Comparison of ENCODE assay signal across 10 mouse cellular contexts in the genomic region with DNA sequence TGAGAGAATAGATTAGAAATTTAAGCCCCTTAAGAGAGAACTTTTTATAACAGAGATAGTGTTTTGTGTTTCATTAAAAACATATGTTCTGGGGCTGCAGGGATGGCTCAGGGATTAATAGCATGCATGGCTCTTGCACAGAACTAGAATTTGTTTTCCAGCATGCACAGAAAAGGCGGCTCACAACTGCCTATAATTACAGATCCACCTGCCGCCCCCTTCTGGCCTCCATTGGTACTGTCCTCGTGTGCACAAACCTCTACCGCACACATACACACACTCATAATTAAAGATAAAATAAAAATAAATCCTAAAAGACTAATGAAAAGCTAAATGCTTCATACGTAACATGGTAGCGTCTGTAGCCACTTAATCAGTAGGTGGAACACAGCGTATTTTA. TPM values are rescaled to one million over a fixed set of nuclear protein-coding genes. Genes with fewer than 3 reads are reported as not detected.
DNase-seq lines count a peak whose midpoint lies in the region; ATAC-seq and TF ChIP-seq lines count a peak whose summit lies in the region.
"Had no signal": no experiment of that assay in that cellular context is flagged by ENCODE, and none has a peak within 500 bp of the region (broad histone marks: within the 10 kb centered on the region; RNA-seq: fewer than 3 reads in every experiment).

No protein-coding gene starts in this region.

- H3K27ac ChIP-seq in left cerebral cortex, adult 2 months, result no peak overlapping the region
- H3K27ac ChIP-seq: liver, embryonic 15.5 days; midbrain, embryonic 12.5 days had no signal

- no peak for TF ChIP-seq POLR2A in brain, embryonic 14.5 days (IDR thresholded peaks at IDR 0.05; ENCODE audit: borderline replicate concordance, extremely low read depth, insufficient read depth, insufficient read length, poor library complexity, severe bottlenecking)

- intact Hi-C loops in left cerebral cortex, adult 2 months (cut with DNase I), result no loop called here

- no peak for ATAC-seq in erythroblast, adult 5-6 weeks (replicated peaks; ENCODE audit: low FRiP score, poor library complexity, severe bottlenecking)

- peak; percentile 12 to 18 for DNase-seq in cerebellum, postnatal 10 days
- no peak for DNase-seq in cerebellum, adult 11-12 months
- DNase-seq in left cerebral cortex, adult 2 months (ENCODE audit: extremely low spot score in 1 of 2, low spot score in 2 of 2), result no peak
- no peak for DNase-seq in left cerebral cortex, adult 9 months (ENCODE audit: low spot score in 2 of 2)
- DNase-seq in A20 (ENCODE audit: low read depth, low spot score), result peak; percentile 44
- no peak for DNase-seq in brain, embryonic 14.5 days (ENCODE audit: low read depth)
- DNase-seq in urinary bladder, postnatal 36 days (ENCODE audit: low spot score in 2 of 2), result no peak

- no peak overlapping the region for H3K4me3 ChIP-seq in left cerebral cortex, adult 2 months
- H3K4me3 ChIP-seq: liver, embryonic 15.5 days; midbrain, embryonic 12.5 days had no signal

- TF ChIP-seq CTCF in left cerebral cortex, adult 2 months (IDR thresholded peaks at IDR 0.05), result peak; percentile 14
- TF ChIP-seq CTCF in brain, embryonic 14.5 days (IDR thresholded peaks at IDR 0.05; ENCODE audit: borderline replicate concordance, extremely low read depth, insufficient read depth, insufficient read length), result peak; percentile 18; the same call in 1 of the 2 replicates

RNA-seq across cellular contexts. Expression of gene Il1rl2, which starts 30.5 kb away (rescaled TPM):
- total RNA-seq in left cerebral cortex, adult 2 months (2021), result 1 to 10 TPM in 1 of 2 experiments, under 1 TPM in 1; 0.68 to 1.3 TPM
- 1.2 and 1.5 TPM in 2 replicates for polyA plus RNA-seq in brain, embryonic 14.5 days (2012; rRNA removed)
- 0.19 and 3.6 TPM in 2 replicates for total RNA-seq in erythroblast, adult 5-6 weeks (2015; ENCODE audit: low replicate concordance)
- total RNA-seq in erythroblast, adult 5-6 weeks (2017; ENCODE audit: low replicate concordance), result 4.2 and 5.2 TPM in 2 replicates

Comparison
In these comparisons a context has a peak if more than half of its experiments do, and no peak if none do; other contexts are left out.
1. DNase-seq: peak in cerebellum, postnatal 10 days (2 of 2) and A20 (single experiment); none in cerebellum, adult 11-12 months (single experiment), left cerebral cortex, adult 2 months (0 of 2), left cerebral cortex, adult 9 months (0 of 2), brain, embryonic 14.5 days (single experiment) and urinary bladder, postnatal 36 days (0 of 2).